Mouse (Mus musculus) embryonic fibroblast, embryonic 13.5 days (primary cell): ENCODE measurements around the gene Tanc1. TPM values are rescaled to one million over a fixed set of nuclear protein-coding genes. Genes with fewer than 3 reads are reported as not detected.

Experiments used
- H3K27ac ChIP-seq: 2 replicates; pipeline ENCODE4 v1.5.1; 2012; ENCODE audit warnings: low read length, control low read depth, inconsistent platforms; ENCODE audit not compliant: insufficient read depth
- H3K4me1 ChIP-seq: 2 replicates; pipeline ENCODE4 v1.6.1; 2011; ENCODE audit warnings: low read length; ENCODE audit not compliant: control insufficient read depth, insufficient read depth
- H3K4me3 ChIP-seq: 2 replicates; pipeline ENCODE4 v1.5.1; 2011; ENCODE audit warnings: mild to moderate bottlenecking, control low read depth, low read length; ENCODE audit not compliant: insufficient read depth
- CTCF ChIP-seq: IDR thresholded peaks from 2 replicates; pipeline ENCODE4 v1.5.1; 2011; ENCODE audit warnings: mild to moderate bottlenecking, control low read depth, low read length, moderate library complexity, borderline replicate concordance; ENCODE audit not compliant: insufficient read depth
- POLR2A ChIP-seq: IDR thresholded peaks from 2 replicates; pipeline ENCODE4 v1.6.1; 2011; ENCODE audit warnings: low read depth, mild to moderate bottlenecking, control low read depth, low read length, moderate library complexity
- polyA plus RNA-seq: library from polyadenylated mRNA; stranded (reverse); fragments of >200 nt; gene quantifications from 2 replicates; pipeline ENCODE4 v1.2.4, GENCODE M21; 2011; ENCODE audit warnings: low read depth; ENCODE audit not compliant: missing spikeins, insufficient read length

The Tanc1 gene
- polyA plus RNA-seq, 1 experiment = 66.1 TPM

GRCm38 (mm10) chr2:59812641-59813040 is 200.8 kb downstream of the Tanc1 start:
- TF ChIP-seq CTCF = no peak
- no peak for TF ChIP-seq POLR2A

GRCm38 (mm10) chr2:59813457-59813856 is 201.6 kb downstream of the Tanc1 start:
- Histone ChIP-seq H3K27ac (no peak overlapping the region), H3K4me1 (peaks cover 4% of the 10 kb centered on the region; the same call in 1 of the 2 replicates), H3K4me3 (no peak overlapping the region)
- TF ChIP-seq POLR2A (no peak), CTCF (no peak)

More at GRCm38 (mm10) chr2:59812641-59813040, 200.8 kb downstream of the Tanc1 start:
- Histone ChIP-seq H3K4me3 (no peak overlapping the region), H3K4me1 (peaks cover 4% of the 10 kb centered on the region; the same call in 1 of the 2 replicates), H3K27ac (no peak overlapping the region)

GRCm38 (mm10) chr2:59814997-59815396 is 203.2 kb downstream of the Tanc1 start:
- Histone ChIP-seq H3K4me1 (peaks cover 4% of the 10 kb centered on the region; the same call in 1 of the 2 replicates), H3K4me3 (no peak overlapping the region), H3K27ac (no peak overlapping the region)
- TF ChIP-seq CTCF (no peak), POLR2A (no peak)

DNA sequence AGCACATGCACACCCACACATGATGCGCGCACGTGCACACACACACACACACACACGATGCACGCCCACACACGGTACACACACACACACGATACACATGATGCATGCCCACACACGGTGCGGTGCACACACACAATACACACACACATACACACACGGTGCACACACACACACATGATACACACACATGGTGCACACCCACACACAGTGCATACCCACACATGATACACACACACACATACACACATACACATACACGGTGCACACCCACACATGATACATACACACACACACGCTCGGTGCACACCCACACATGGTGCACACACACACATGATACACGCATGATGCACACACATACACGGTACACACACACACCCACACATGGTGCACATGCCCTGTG is 206.8 kb downstream of the Tanc1 start:
- Histone ChIP-seq H3K27ac (no peak overlapping the region), H3K4me1 (0 out of 2 replicates have a peak, but pooled peaks cover under 1% of the 10 kb centered on the region), H3K4me3 (no peak overlapping the region)
- TF ChIP-seq POLR2A (no peak), CTCF (no peak)

GRCm38 (mm10) chr2:59819415-59819814 is 207.6 kb downstream of the Tanc1 start:
- TF ChIP-seq CTCF (no peak), POLR2A (no peak)
- H3K4me1 ChIP-seq = peaks cover 7% of the 10 kb centered on the region
- no peak overlapping the region for H3K27ac ChIP-seq
- no peak overlapping the region for H3K4me3 ChIP-seq

DNA sequence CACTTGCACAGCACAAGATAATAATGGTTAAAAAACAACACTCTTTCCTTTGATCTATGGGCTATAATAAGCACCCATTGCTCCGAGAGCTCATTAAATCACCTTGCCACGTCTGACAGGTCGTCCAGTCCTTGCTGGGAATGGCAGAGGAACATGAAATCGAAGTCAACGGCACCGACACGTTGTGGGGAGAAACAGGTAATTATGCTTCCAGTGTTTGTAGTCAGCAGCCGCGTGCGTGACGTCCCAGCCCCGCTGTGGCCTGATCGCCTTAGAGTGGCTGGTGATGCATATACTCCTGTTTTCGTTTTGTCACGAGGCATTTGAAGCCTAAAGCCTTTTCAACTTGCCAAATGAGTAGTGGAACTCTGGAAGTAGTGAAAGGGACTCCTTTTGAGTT is 208.2 kb downstream of the Tanc1 start:
- TF ChIP-seq POLR2A = no peak
- TF ChIP-seq CTCF = no peak
- peaks cover 11% of the 10 kb centered on the region for H3K4me1 ChIP-seq
- H3K4me3 ChIP-seq = no peak overlapping the region
- H3K27ac ChIP-seq = no peak overlapping the region

DNA sequence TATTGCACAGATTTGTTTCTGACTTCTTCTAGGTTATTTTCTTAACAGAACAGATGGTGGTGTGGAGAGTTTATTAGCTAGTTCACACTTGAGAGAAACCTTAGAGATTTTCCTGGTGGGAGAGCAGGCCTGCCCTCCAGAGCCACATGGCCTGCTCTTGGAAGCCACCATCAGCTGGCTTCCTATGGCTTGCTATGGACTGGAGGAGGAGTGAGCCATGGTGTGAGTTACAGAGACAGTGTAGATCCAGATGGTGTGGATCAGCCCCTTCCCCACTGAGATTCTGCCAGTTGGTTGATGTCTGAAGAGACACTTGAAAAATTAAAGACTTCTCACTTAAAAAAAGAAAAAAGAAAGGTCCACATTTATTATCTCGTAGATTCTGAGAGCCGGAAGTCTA is 209.2 kb downstream of the Tanc1 start:
- Histone ChIP-seq H3K4me3 (no peak overlapping the region), H3K27ac (no peak overlapping the region), H3K4me1 (peaks cover 11% of the 10 kb centered on the region)
- TF ChIP-seq CTCF (no peak), POLR2A (no peak)

- H3K27ac ChIP-seq = peak overlapping the region; percentile 35
- TF ChIP-seq POLR2A = no peak
- TF ChIP-seq CTCF = no peak
- peaks cover 20% of the 10 kb centered on the region for H3K4me1 ChIP-seq
- H3K4me3 ChIP-seq = no peak overlapping the region
Measured at GRCm38 (mm10) chr2:59824289-59824688, 212.4 kb downstream of the Tanc1 start.

DNA sequence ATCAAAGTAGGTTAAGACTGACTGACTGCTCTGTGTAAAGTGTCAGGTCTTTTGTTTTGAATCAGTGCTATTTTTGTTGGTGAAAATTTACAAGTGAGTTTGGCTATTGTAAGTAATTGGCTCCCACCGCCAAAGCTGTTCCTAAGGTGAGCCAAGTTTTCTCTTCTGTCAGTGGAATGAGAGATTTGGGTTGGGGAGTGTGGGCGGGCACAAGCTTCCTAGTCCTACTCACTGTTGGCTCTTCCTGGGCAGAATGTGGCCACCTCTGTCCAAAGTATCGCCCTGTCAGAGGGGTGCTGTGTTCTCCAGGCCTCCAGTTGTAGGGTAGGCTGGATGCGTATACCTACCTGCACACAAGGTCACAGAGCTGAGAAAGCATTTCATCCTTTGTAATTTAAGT is 213.5 kb downstream of the Tanc1 start:
- Histone ChIP-seq H3K27ac (no peak overlapping the region), H3K4me3 (no peak overlapping the region), H3K4me1 (peaks cover 28% of the 10 kb centered on the region)
- TF ChIP-seq CTCF (no peak), POLR2A (no peak)

- Histone ChIP-seq H3K4me3 (no peak overlapping the region), H3K4me1 (peaks cover 29% of the 10 kb centered on the region), H3K27ac (peak overlapping the region; percentile 88; the same call in 1 of the 2 replicates)
- TF ChIP-seq POLR2A (no peak), CTCF (no peak)
Measured at GRCm38 (mm10) chr2:59828103-59828655, 216.3 kb downstream of the Tanc1 start.

GRCm38 (mm10) chr2:59828777-59829508 is 217.1 kb downstream of the Tanc1 start:
- H3K4me3 ChIP-seq = no peak overlapping the region

More at GRCm38 (mm10) chr2:59828777-59829508, 217.1 kb downstream of the Tanc1 start:
- peak overlapping the region; percentile 88 for H3K27ac ChIP-seq
- peaks cover 26% of the 10 kb centered on the region for H3K4me1 ChIP-seq
- TF ChIP-seq CTCF = no peak
- no peak for TF ChIP-seq POLR2A
